Mouse (Mus musculus) ovary, postnatal 14 days (tissue): ENCODE measurements around the gene Gm17374.
"Not testable (repeated sequence)": the region's sequence is repeated elsewhere in the genome, so short reads cannot be mapped to it uniquely, and the experiment has no call there.

Experiments used
- DNase-seq: peaks from one replicate; pipeline ENCODE4 v3.0.0; 2022; ENCODE audit warnings: low spot score

Gm17374 gene

GRCm38 (mm10) chr2:140151743-140152142 is at the start of gene Gm17374:
Gene Gm17374 (plus strand): TSS chr2:140152043.
- DNase-seq = not testable (repeated sequence)

GRCm38 (mm10) chr2:140104951-140105350 is 46.9 kb upstream of the Gm17374 start:
- DNase-seq = no peak

- DNase-seq = no peak
Observed at GRCm38 (mm10) chr2:140107641-140108040, 44.2 kb upstream of the Gm17374 start.

GRCm38 (mm10) chr2:140108945-140109344 is 42.9 kb upstream of the Gm17374 start:
- DNase-seq = no peak

- DNase-seq = no peak
Observed at GRCm38 (mm10) chr2:140113851-140114250, 38.0 kb upstream of the Gm17374 start.

GRCm38 (mm10) chr2:140125516-140125915 is 26.3 kb upstream of the Gm17374 start:
- DNase-seq = no peak

GRCm38 (mm10) chr2:140159186-140159730 is 7.4 kb downstream of the Gm17374 start:
- no peak for DNase-seq

- DNase-seq = no peak
Observed at GRCm38 (mm10) chr2:140163351-140163854, 11.6 kb downstream of the Gm17374 start.

- DNase-seq = no peak
Observed at GRCm38 (mm10) chr2:140169057-140169456, 17.2 kb downstream of the Gm17374 start.

- peak; percentile 94 for DNase-seq
Observed at GRCm38 (mm10) chr2:140170127-140170802, 18.4 kb downstream of the Gm17374 start, which contains the start of the genes Esf1 and Ndufaf5. Gene Esf1 (minus strand): TSS chr2:140170564. Gene Ndufaf5 (plus strand): TSS chr2:140170649.

- DNase-seq = no peak
Observed at GRCm38 (mm10) chr2:140170803-140171553, 19.1 kb downstream of the Gm17374 start.

GRCm38 (mm10) chr2:140185685-140186210 is 33.9 kb downstream of the Gm17374 start:
- DNase-seq = not testable (repeated sequence)

- DNase-seq = no peak
Observed at GRCm38 (mm10) chr2:140200713-140201112, 48.9 kb downstream of the Gm17374 start.

GRCm38 (mm10) chr2:140202573-140202972 is 50.7 kb downstream of the Gm17374 start:
- no peak for DNase-seq
